Mouse (Mus musculus) neural tube, embryonic 14.5 days (tissue): ENCODE data around the gene Soat2. TPM values are rescaled to one million over a fixed set of nuclear protein-coding genes. Genes with fewer than 3 reads are reported as not detected.

Experiments
- ATAC-seq: fragments of 200-750 bp; cut with Nextera tagmentation; 2 replicates; pipeline ENCODE4 v1.8.0; 2017; ENCODE audit warnings: low read depth, mild to moderate bottlenecking, moderate TSS enrichment, moderate library complexity
- H3K27ac ChIP-seq: fragments of 300-500 bp; sonication (generic); 2 replicates; pipeline ENCODE4 v1.5.1; 2014; ENCODE audit warnings: low read depth, mild to moderate bottlenecking, control low read depth, low read length, moderate library complexity, mixed read lengths
- H3K27me3 ChIP-seq: fragments of 300-500 bp; sonication (generic); 2 replicates; pipeline ENCODE4 v1.6.1; 2014; ENCODE audit warnings: low read length; ENCODE audit not compliant: control insufficient read depth, insufficient read depth
- H3K36me3 ChIP-seq: fragments of 300-500 bp; sonication (generic); 2 replicates; pipeline ENCODE4 v1.6.1; 2014; ENCODE audit warnings: low read length, mixed read lengths; ENCODE audit not compliant: control insufficient read depth, insufficient read depth
- H3K4me1 ChIP-seq: fragments of 300-500 bp; sonication (generic); 2 replicates; pipeline ENCODE4 v1.6.1; 2014; ENCODE audit warnings: low read length; ENCODE audit not compliant: control insufficient read depth, insufficient read depth
- H3K4me2 ChIP-seq: fragments of 300-500 bp; sonication (generic); 2 replicates; pipeline ENCODE4 v1.6.1; 2014; ENCODE audit warnings: mild to moderate bottlenecking, low read depth, low read length, control low read depth
- H3K4me3 ChIP-seq: fragments of 300-500 bp; sonication (generic); 2 replicates; pipeline ENCODE4 v1.5.1; 2014; ENCODE audit warnings: low read depth, low read length, control low read depth, mixed read lengths
- H3K9ac ChIP-seq: fragments of 300-500 bp; sonication (generic); replicated peaks from 2 replicates; pipeline ENCODE4 v1.6.1; 2014; ENCODE audit warnings: low read depth, mild to moderate bottlenecking, control low read depth, low read length, mixed read lengths
- H3K9me3 ChIP-seq: fragments of 300-500 bp; sonication (generic); 2 replicates; pipeline ENCODE4 v1.6.1; 2016; ENCODE audit warnings: low read length; ENCODE audit not compliant: control insufficient read depth
- WGBS: fragments of 180-500 bp; shearing (Covaris S2); extraction: QIAGEN DNeasy Blood & Tissue Kit; methylation state at CpG from one replicate; pipeline ENCODE4 v1.1.7; 2014; 5-methylcytosine and 5-hydroxymethylcytosine counted together
- polyA plus RNA-seq: library from polyadenylated mRNA; unstranded; fragments of >200 nt; fragmentation: Nextera tagmentation; extraction: Ambion mirVana; gene quantifications from 2 replicates; pipeline ENCODE4 v1.2.1, GENCODE M21; 2014

Soat2 gene
- polyA plus RNA-seq, 1 experiment from 2014 or later = not detected

GRCm38 (mm10) chr15:102112181-102112580, 38.1 kb upstream of the Soat2 start:
- H3K27me3 ChIP-seq = 0 out of 2 replicates have a peak, but pooled peaks cover 3% of the 10 kb centered on the region
- no peak overlapping the region for H3K27ac ChIP-seq
- H3K4me3 ChIP-seq = no peak overlapping the region
- peaks cover 5% of the 10 kb centered on the region; the same call in 1 of the 2 replicates for H3K36me3 ChIP-seq
- H3K9me3 ChIP-seq = no peaks in the 10 kb centered on the region
- H3K4me1 ChIP-seq = peaks cover 3% of the 10 kb centered on the region; the same call in 1 of the 2 replicates
- ATAC-seq = no peak
- WGBS = 89% methylated on average over 6 of the region's 6 CpGs
- no peak overlapping the region for H3K4me2 ChIP-seq
- H3K9ac ChIP-seq = no peak overlapping the region

GRCm38 (mm10) chr15:102112827-102113226, 37.5 kb upstream of the Soat2 start:
- Histone ChIP-seq H3K36me3 (peaks cover 8% of the 10 kb centered on the region; the same call in 1 of the 2 replicates), H3K27ac (no peak overlapping the region), H3K4me2 (no peak overlapping the region), H3K4me1 (peaks cover 3% of the 10 kb centered on the region; the same call in 1 of the 2 replicates), H3K27me3 (0 out of 2 replicates have a peak, but pooled peaks cover under 1% of the 10 kb centered on the region), H3K4me3 (no peak overlapping the region), H3K9me3 (no peaks in the 10 kb centered on the region), H3K9ac (no peak overlapping the region)
- ATAC-seq = no peak
- 87% methylated on average over 8 of the region's 8 CpGs for WGBS

GRCm38 (mm10) chr15:102113674-102114073, 36.7 kb upstream of the Soat2 start:
- Histone ChIP-seq H3K9ac (no peak overlapping the region), H3K9me3 (no peaks in the 10 kb centered on the region), H3K27me3 (no peaks in the 10 kb centered on the region), H3K36me3 (peaks cover 15% of the 10 kb centered on the region), H3K27ac (no peak overlapping the region), H3K4me3 (no peak overlapping the region), H3K4me2 (no peak overlapping the region), H3K4me1 (peaks cover 3% of the 10 kb centered on the region; the same call in 1 of the 2 replicates)
- 80% methylated on average over 4 of the region's 4 CpGs for WGBS
- no peak for ATAC-seq

- no peak overlapping the region for H3K4me2 ChIP-seq
- H3K27ac ChIP-seq = no peak overlapping the region
- ATAC-seq = no peak
- no peaks in the 10 kb centered on the region for H3K9me3 ChIP-seq
- H3K27me3 ChIP-seq = no peaks in the 10 kb centered on the region
- 95% methylated on average over 7 of the region's 7 CpGs for WGBS
- no peak overlapping the region for H3K4me3 ChIP-seq
- H3K4me1 ChIP-seq = peaks cover 3% of the 10 kb centered on the region; the same call in 1 of the 2 replicates
- H3K9ac ChIP-seq = no peak overlapping the region
- peaks cover 21% of the 10 kb centered on the region for H3K36me3 ChIP-seq
These were observed 35.6 kb upstream of the Soat2 start for GRCm38 (mm10) chr15:102114651-102115260.

GRCm38 (mm10) chr15:102115731-102116231, 34.5 kb upstream of the Soat2 start:
- no peak for ATAC-seq
- peak overlapping the region; percentile 44; the same call in 1 of the 2 replicates for H3K27ac ChIP-seq
- no peak overlapping the region for H3K4me2 ChIP-seq
- H3K4me1 ChIP-seq = peaks cover 3% of the 10 kb centered on the region; the same call in 1 of the 2 replicates
- 74% methylated on average over 9 of the region's 9 CpGs for WGBS
- peaks cover 22% of the 10 kb centered on the region for H3K36me3 ChIP-seq
- H3K27me3 ChIP-seq = no peaks in the 10 kb centered on the region
- H3K9me3 ChIP-seq = no peaks in the 10 kb centered on the region
- no peak overlapping the region for H3K9ac ChIP-seq
- H3K4me3 ChIP-seq = no peak overlapping the region

- Histone ChIP-seq H3K27me3 (no peaks in the 10 kb centered on the region), H3K4me1 (peaks cover 3% of the 10 kb centered on the region; the same call in 1 of the 2 replicates), H3K9ac (no peak overlapping the region), H3K9me3 (no peaks in the 10 kb centered on the region), H3K4me2 (no peak overlapping the region), H3K27ac (peak overlapping the region; percentile 7; the same call in 1 of the 2 replicates), H3K36me3 (peaks cover 31% of the 10 kb centered on the region), H3K4me3 (no peak overlapping the region)
- ATAC-seq = peak; percentile 72
- 70% methylated on average over 11 of the region's 11 CpGs for WGBS
These were observed 33.4 kb upstream of the Soat2 start for GRCm38 (mm10) chr15:102116753-102117415.

GRCm38 (mm10) chr15:102117461-102118443, 32.6 kb upstream of the Soat2 start:
- 78% methylated on average over 19 of the region's 19 CpGs for WGBS
- H3K4me3 ChIP-seq = no peak overlapping the region
- peaks cover 3% of the 10 kb centered on the region; the same call in 1 of the 2 replicates for H3K4me1 ChIP-seq
- H3K36me3 ChIP-seq = peaks cover 34% of the 10 kb centered on the region
- H3K27ac ChIP-seq = 0 out of 2 replicates have a peak overlapping the region, but pooled peaks have one; percentile 7
- no peak for ATAC-seq
- H3K4me2 ChIP-seq = no peak overlapping the region
- H3K9ac ChIP-seq = no peak overlapping the region
- H3K9me3 ChIP-seq = no peaks in the 10 kb centered on the region
- H3K27me3 ChIP-seq = no peaks in the 10 kb centered on the region

GRCm38 (mm10) chr15:102118591-102118990, 31.7 kb upstream of the Soat2 start:
- WGBS = 90% methylated on average over 4 of the region's 4 CpGs
- Histone ChIP-seq H3K27ac (no peak overlapping the region), H3K4me3 (no peak overlapping the region), H3K27me3 (no peaks in the 10 kb centered on the region), H3K9me3 (no peaks in the 10 kb centered on the region), H3K4me1 (peaks cover 3% of the 10 kb centered on the region; the same call in 1 of the 2 replicates), H3K4me2 (no peak overlapping the region), H3K36me3 (peaks cover 34% of the 10 kb centered on the region), H3K9ac (no peak overlapping the region)
- ATAC-seq = no peak
